Mouse (Mus musculus) gastrocnemius, adult 18-20 months (tissue): Measurements from ENCODE around the gene Gm20604. TPM values are rescaled to one million over a fixed set of nuclear protein-coding genes. Genes with fewer than 3 reads are reported as not detected.

ENCODE experiments used
- DNase-seq: peaks from one replicate; pipeline ENCODE4 v3.0.0; 2021; ENCODE audit warnings: low spot score
- total RNA-seq, 2 experiments: library from RNA; stranded (reverse); gene quantifications; 2 replicates each; pipeline ENCODE4 v1.2.3; 2021

The Gm20604 gene
- total RNA-seq, 2 experiments from 2014 or later, result 2.9 to 3.1 TPM

DNA sequence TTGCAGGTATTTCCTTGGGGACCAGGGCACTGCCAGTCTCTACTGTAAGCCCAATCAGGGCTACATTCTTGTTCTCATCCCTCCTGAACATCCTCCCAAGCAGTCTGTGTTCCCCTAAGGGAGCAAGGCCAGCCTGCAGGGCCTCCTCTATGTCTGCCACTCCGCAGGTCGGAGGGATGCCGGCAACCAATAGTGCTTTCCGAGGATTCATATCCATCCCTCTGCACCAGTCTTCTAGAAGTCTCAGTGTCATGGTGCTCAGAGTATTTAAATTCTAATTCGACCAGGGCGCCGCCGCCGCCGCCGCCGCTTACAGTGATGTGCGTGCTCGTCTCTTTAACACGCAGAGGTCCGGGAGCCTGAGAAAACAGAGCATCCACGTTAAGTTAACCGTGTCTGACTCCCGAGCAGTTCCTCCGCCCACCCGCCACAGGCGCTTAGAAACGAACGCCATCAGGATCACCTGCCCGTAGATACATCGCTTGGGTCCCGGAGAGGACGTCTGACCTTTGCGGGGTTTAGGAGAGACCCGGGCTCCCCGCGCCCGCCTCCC lies 15.4 kb downstream of the Gm20604 start:
- DNase-seq, result no peak

DNA sequence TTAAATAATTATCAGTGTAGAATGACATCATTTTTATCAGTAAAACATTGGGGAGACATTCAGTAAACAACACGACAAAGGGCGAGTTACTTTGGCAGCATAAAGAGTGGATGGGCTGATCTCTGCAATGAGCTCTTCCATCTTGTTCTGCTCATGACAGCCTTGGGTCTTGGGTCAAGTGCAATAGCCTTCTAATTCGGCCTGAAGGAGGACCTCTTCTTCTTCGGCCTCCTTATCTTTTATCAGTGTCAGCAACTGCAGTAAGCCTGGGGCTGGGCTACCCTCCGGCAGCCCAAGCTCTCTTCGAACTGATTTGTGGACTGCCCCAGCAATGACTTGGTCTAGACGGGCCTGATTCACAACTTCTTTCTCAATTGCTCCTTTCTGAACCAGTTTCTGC lies 16.4 kb downstream of the Gm20604 start:
- no peak for DNase-seq

DNA sequence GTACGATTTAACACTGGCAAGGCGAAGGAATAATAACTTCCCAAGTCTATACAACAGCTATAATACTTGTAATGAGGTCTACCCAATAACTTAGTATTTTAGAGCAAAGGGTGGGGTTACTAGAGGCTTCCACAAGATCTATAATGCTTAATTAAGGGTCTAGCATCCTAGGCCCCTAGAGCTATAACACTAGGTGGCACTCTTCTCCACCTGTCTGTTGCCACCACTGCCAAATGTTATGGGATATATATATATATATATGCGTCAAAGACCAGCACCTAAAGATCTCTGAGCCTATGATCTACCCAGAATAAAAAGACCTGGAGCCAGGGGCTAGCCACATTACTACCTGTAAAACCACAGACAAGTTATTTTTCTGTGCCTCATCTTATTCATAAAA lies 18.2 kb downstream of the Gm20604 start:
- no peak for DNase-seq

DNA sequence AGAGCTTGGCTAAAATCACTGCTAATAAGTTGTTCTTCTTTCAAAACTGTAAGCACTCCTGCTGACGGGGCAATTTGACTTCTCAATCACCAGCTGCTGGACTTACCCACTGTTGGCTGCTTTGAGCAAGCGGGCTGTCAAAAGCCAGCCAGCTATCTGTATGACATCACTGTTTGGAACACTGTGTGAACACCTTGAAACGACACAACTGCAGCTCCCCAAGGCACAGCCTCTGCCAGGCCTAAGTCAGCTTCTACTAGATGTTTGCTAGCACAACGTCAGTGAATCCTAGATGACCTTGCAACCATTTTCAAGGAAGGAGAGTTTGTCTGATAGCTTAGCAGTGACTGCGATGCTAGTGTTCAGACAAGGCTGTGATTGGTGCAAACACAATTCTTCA lies 19.4 kb downstream of the Gm20604 start:
- no peak for DNase-seq

DNA sequence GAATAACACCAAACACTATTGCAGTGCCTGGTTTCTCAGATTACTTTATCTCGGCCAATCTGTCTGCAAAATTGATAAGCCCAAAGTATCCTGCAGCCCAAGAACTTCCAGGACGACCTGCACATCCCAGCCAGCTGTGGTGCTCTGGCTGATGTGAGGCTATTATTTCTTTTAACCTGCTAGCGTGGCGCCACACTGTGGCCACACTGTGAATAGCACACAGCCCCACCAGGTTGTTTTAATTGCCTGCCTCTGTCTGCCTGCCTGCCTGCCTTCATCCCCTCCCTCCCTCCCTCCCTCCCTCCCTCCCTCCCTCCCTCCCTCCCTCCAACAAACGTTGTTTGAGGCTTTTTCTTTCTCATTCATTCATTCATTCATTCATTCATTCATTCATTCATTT lies 25.1 kb downstream of the Gm20604 start:
- peak; percentile 31 for DNase-seq

DNA sequence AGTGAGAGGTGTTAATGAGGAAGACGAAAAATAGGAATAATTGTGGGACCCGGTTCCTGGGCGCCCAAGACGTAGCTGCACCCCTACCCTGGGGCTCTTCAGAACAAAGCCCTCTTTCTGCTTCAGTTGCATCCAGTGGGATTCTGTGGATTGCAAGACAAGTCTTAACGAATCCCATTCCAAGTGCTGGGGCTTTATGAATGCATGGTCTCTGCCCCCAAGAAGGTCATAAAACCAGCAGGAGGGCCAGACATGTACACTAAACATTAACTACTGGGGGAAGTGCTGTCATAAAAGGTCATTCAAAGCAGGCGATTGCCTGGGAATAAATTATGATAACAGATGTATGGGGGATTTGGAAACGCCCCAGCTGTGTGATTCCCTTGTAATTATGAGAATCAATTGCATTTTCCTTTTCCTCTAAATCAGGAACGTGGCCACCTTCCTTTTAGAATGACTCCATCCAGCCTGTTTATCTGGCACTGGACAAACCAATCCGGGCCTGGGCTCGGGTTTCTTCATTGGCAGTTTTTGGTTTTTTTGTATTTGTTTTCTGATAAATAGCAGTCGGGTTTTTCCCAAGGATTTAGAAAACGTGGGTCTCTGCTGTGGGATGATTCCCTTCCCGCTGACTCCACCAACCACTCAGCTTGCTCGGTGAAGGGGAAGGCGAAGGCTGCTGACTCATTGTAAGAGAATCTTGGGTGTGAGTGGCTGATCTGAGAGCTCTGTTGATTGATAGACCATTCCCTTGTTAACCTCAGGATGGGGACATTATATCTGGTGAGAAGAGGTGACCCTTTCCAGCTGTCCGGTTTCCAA lies 27.5 kb downstream of the Gm20604 start:
- no peak for DNase-seq

DNA sequence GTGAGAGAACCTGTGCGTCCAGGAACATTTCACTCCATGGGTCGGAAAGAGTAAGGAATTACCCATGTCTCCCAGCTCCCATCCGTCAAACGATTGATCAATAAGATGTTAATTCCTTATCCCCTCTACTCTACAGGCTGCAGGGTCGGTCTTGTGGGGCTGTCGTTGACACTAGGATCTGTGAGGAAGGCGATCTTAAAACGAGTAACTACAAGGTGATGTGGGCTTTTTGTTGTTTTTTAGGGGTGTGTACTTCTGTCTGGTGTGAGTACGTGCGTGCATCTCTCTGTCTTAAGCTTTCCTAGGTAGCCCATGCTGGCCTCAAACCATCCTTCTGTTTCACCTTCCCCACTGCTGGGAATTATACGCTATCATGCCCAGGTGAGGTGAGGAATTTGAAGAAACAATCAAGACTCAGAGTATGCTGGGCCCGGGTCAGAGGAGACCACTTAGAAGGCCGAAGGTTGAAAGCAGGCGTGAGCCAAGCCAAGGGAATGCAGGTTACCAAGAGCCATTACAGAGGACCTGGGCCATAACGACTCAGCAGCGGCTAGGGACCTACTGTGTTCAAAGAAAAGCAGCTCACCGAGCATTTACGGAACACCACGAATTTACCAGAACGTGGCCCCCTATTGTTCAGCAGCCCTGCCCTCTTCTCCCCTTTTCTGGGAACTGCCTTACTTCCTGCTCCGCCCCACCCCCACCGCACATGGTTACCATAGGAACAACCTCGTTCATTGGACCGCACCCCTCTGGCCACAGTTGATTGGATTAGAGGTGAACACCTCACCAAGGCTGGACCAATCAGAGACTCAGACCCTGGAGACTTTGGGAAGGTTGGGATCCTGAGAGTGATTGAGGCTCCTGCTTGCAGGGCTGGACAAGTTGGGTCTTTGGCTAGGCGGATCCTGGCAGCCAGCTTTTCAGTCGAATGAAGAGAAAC lies 28.3 kb downstream of the Gm20604 start:
- no peak for DNase-seq

DNA sequence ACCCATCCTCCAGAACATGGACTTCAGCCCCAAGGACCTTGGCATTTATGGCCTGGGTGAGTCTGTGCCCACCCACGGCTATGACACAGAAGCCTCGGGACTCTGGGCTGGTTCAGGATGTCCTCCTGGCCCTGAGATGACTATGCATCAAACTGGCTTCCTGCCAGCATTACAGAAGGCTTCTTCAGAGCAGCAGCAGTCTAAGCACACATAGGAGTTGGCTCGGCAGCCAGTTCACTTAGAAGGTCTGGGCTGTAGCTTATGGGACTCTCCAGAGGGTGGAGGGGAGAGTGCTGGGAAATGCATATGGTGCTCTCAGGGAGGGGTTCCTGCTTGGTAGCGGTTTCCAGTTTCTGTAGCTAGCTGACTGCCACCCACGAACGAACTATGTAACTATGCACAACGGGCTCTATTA lies 32.7 kb downstream of the Gm20604 start:
- DNase-seq, result no peak

DNA sequence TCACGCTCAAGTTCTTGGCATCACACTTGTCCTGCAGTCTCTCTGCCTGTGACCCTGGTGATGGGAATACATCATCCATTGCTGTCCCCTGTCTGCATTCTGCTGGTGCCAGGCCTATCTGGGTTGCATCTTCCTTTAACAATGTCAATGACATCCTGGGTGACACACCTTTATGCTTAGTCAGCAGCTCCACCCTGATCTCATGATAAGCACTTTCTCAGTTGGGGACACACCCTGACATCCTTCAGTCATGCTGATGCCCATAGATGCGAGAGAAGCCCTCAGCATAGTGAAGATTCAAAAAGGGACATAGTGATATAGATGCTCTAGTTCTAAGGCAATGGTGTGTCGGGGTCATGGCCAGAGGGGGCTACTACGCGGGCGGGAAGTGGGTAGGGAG lies 33.3 kb downstream of the Gm20604 start:
- DNase-seq, result no peak

DNA sequence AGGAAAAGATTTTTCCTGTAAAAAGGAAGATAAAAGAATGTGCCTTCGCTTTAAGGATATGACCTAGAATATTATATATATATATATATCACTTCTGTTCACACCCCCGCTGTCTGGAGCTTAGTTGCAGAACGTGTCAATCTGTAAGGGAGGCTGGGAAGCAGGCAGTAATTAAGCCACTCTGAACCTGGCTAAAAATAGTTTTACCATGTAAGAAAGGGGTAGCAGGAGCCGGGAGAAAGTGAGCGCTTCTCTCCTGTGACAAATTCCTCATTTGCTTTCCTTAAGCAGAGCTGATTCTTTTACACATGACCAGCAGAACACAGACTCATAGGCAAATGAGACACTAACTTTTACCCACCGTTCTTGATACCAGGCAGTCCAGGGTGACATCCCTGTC lies 34.6 kb downstream of the Gm20604 start:
- DNase-seq, result no peak

DNA sequence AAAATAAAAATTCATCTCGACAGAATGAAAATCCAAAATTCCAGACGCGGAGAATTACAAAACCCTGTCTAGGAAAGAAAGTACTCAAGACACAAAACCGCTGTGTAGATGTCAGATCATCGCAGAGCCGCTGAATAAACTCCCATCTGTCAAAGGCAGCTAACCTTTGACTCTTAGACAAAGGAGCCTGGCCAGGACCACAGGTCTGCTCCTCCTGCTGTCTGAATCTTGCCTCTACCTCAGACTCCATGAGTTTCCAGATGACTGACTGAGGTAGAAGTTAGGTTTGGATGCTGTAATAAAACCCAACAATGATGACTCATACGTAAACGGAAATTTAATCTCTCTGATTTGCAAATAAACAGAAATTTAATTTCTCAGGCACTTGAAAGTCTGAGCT lies 35.5 kb downstream of the Gm20604 start:
- DNase-seq, result no peak

DNA sequence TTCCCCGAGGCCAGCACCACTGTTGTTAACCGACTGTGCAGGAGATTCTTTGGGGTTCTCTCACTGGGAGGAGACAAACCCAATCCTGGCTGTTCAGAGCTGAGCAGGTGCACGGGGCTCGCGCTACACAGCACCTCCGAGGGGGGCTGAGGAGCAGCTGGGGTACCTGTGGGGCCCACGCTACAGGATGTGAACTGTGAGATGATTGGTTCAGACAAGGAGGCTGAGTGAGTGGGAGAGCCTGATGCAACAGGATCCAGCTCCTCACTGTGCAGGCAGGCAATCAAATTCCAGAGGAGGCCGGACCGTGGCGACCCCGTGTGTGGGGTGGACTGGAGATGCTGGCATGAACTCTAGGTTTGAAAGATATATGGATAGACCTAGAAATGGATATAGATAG lies 36.0 kb downstream of the Gm20604 start:
- no peak for DNase-seq

DNA sequence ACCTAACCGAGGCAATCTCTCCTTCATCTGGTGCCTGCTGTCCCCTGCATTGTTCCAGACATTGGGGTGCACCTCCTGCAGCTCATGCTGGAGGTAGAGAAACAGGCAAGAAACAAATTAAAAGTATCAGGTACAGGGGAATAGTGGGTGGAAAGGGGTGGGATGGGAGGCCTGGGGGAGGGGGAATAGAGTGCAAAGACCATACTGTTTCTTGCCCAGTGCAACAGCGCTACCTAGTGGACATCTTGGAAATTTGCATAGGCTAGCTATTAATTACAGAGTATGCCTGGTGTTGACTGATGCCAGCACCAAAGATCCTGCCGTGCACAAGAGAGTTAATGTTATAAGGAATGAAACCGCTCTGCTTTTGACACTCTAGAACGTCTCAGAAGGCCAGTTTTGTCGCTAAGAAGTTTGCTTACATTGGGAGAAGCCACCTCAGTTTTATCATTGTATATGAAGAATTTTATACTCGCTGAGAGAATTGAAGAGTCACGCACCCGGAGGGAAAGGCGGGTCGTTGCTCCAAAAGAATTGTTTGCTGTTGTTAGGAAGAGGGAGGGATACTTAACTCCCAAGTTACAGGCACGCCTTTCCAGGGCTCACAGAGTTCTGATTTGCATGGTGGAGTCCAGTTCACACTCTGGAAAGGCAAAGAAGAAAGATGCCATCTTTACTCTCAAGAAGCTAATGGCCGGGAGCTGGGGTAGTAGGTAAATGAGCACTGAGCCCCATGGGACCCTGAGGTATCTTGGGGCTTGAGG lies 38.7 kb downstream of the Gm20604 start:
- DNase-seq, result peak; percentile 42

DNA sequence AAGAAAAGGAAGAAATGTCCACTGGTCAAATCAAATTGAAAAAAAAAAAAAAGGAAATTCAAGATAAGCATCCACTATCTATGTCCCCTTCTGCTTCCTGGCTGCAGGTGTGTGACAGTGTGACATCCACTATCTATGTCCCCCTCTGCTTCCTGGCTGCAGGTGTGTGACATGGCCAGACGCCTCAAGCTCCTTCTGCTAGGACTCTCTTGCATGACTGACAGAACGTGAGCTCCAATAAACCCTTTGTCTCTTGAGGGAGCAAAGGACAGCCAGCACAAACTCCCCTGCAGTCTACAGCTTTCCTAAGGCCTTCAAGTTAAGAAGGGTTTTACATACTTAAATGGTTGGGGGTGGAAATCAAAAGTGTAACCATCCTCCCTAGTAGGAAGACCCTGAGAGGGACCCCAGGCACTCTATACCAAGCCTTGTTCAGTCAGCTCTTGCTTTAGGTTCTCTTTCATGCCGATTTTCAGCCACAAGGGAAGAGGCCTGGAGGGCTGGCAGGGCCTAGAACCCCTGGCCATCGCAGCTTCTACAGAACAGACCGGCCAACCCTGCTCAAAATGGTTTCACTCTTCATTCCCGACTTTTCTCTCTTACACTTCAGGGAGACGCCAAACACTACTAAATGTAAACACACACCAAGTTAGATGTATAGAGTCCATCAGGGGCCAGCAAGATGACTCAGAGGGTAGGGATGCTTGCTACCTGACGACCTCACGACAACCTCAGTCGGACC lies 43.6 kb downstream of the Gm20604 start:
- no peak for DNase-seq

DNA sequence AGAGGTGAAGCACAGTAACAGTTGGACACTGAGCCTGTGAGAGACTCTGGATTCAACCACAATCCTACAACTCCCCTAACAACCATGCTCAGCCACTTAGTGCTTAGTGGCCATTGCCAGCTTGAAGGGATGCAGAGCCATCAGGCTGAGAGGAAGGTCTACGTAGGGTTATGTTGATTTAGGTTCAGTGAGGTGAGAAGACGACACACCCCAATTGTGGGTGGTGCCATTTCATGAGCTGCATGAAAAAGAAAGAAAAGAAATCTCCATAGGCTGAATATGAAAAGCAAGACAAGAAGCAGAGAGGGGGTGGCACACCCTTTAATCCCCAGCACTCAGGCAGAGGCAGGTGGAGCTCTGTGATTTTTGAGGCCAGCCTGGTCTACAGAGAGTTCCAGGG lies 44.4 kb downstream of the Gm20604 start:
- DNase-seq, result no peak

DNA sequence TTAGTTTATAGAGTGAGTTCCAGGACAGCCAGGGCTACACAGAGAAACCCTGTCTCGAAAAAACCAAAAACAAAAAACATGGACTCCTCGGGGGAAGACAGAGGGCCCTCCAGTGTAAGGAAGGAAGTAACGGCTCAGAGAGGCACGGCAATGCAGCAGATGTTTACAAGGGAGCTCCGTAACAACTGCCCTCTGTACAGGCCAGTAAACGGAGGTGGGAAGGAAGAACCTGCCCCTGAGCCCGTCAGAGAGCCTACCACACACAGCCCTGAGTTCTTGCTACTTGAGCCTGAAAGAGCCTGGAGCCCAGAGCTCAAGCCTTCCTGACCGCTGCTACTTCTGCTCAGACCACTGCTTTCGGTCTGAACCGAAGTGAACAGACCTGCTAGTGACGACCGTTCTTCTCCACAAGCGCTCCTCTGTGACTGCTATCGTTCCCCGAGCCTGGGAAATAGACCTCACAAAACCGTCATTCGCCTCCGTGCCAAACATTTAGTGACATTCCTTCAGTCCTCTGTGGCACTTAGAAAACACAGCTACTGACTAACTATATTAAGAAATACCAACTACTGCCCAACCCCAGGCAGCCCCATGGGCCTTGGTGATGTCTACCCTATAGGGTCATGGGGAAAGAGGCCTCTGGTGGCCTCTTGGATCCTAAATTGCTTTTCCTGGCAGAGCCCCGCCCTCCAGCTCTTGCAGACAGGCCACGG lies 45.2 kb downstream of the Gm20604 start:
- no peak for DNase-seq

DNA sequence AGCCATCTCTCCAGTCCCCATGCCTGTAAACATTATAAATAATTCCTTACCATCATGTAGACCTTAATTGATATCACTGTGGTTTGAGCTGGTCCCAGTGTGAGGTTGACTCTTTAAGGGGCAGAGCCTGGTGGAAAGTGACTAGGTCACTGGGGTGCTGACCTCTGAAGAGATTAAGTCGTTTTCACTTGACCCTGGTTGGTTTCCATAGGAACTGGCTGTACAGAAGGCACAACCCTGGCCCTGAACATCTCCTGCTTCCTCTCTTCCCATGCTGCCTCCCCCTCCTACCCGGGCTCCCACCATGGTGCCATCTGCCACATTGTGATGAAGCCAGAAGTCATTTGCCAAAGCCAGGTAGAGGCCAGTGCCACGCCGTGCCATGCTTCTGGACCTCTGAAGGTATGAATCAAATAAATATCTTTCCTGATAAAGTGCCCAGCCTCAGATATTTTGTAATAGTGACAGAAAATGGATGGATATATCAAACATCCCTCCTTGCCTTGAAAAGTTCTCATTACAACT lies 47.6 kb downstream of the Gm20604 start:
- DNase-seq, result no peak

DNA sequence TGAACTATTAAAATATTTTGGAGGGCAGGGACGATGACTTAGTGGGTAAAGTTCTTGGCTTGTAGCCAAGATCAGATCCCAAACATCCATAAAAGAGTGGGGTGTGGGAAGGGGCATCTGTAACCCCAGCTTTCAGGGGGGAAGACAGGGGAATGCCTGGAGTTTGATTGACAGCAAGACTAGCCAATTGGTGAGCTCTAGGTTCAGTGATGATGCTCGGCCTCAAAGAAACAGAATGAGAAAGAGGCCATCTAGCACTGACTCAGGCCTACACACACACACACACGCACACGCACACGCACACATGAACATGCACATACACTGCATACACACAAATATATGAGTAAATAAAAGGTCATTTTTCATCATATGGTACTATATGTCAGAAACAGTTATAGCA lies 48.6 kb downstream of the Gm20604 start:
- no peak for DNase-seq

DNA sequence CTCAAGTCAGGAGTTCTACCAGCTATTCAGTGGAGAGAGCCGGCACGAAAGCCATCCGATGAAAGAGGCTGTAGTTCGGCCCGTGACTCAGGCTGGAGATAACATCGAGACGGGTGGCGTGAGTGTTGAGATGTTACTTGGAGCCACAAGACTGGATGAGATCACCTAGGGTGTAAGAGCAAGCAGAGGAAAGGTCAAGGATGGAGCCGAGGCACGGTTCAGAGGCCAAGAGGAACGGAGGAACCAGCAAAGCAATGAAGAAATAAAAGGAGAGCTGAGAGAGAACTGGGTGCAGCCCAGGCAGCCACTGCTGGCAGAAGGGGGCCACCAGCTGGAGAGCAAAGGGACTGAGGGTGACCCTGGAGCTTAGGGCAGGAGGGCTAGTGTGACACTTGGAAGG lies 50.3 kb downstream of the Gm20604 start:
- peak; percentile 61 for DNase-seq
